Mouse (Mus musculus) midbrain, postnatal 0 days (tissue): Measurements from ENCODE around the gene Rsg1. TPM values are rescaled to one million over a fixed set of nuclear protein-coding genes. Genes with fewer than 3 reads are reported as not detected.
A peak's percentile ranks its signal among the peaks of the same experiment; 100 is the strongest.

Source experiments
- ATAC-seq: fragments of 200-750 bp; cut with Nextera tagmentation; 2 replicates; pipeline ENCODE4 v1.8.0; 2017; ENCODE audit warnings: moderate number of reproducible peaks, mild to moderate bottlenecking, moderate TSS enrichment, moderate library complexity; ENCODE audit not compliant: low FRiP score
- DNase-seq: peaks from one replicate; pipeline ENCODE4 v3.0.0-alpha.2; 2015; ENCODE audit warnings: low spot score
- H3K27ac ChIP-seq: fragments of 300-500 bp; sonication (generic); 2 replicates; pipeline ENCODE4 v1.5.1; 2014; ENCODE audit warnings: low read depth, mild to moderate bottlenecking, low read length, mixed read lengths
- H3K27me3 ChIP-seq: fragments of 300-500 bp; sonication (generic); 2 replicates; pipeline ENCODE4 v1.6.1; 2014; ENCODE audit warnings: low read length, control low read depth, mixed read lengths; ENCODE audit not compliant: insufficient read depth
- H3K36me3 ChIP-seq: fragments of 300-500 bp; sonication (generic); 2 replicates; pipeline ENCODE4 v1.6.1; 2014; ENCODE audit warnings: low read length, control low read depth, mixed read lengths; ENCODE audit not compliant: insufficient read depth
- H3K4me1 ChIP-seq: fragments of 300-500 bp; sonication (generic); 2 replicates; pipeline ENCODE4 v1.6.1; 2014; ENCODE audit warnings: mild to moderate bottlenecking, control low read depth, antibody characterized with exemption, low read length, mixed read lengths; ENCODE audit not compliant: insufficient read depth
- H3K4me2 ChIP-seq: fragments of 300-500 bp; sonication (generic); 2 replicates; pipeline ENCODE4 v1.6.1; 2014; ENCODE audit warnings: low read depth, mild to moderate bottlenecking, low read length, mixed read lengths; ENCODE audit not compliant: poor library complexity, severe bottlenecking
- H3K4me3 ChIP-seq: fragments of 300-500 bp; sonication (generic); 2 replicates; pipeline ENCODE4 v1.5.1; 2014; ENCODE audit warnings: low read depth, mild to moderate bottlenecking, low read length, moderate library complexity
- H3K9ac ChIP-seq: fragments of 300-500 bp; sonication (generic); replicated peaks from 2 replicates; pipeline ENCODE4 v1.6.1; 2014; ENCODE audit warnings: mild to moderate bottlenecking, low read length, moderate library complexity, mixed read lengths; ENCODE audit not compliant: poor library complexity, severe bottlenecking
- H3K9me3 ChIP-seq: fragments of 300-500 bp; sonication (generic); 2 replicates; pipeline ENCODE4 v1.6.1; 2016; ENCODE audit warnings: low read length, control low read depth
- CTCF ChIP-seq: IDR thresholded peaks from 2 replicates; pipeline ENCODE4 v1.5.1; 2016; ENCODE audit warnings: antibody characterized with exemption, mild to moderate bottlenecking
- WGBS: fragments of 180-500 bp; shearing (Covaris S2); extraction: QIAGEN DNeasy Blood & Tissue Kit; methylation state at CpG from one replicate; pipeline ENCODE4 v1.1.7; 2014; 5-methylcytosine and 5-hydroxymethylcytosine counted together
- polyA plus RNA-seq: library from polyadenylated mRNA; unstranded; fragments of >200 nt; fragmentation: Nextera tagmentation; extraction: Ambion mirVana; gene quantifications from 2 replicates; pipeline ENCODE4 v1.2.1, GENCODE M21; 2015
- total RNA-seq: library from RNA; depleted of rRNA; stranded (reverse); fragments of >200 nt; gene quantifications from 2 replicates; pipeline ENCODE4 v1.2.3, GENCODE M21; 2014

Rsg1 gene
- total and polyA plus RNA-seq, 2 experiments from 2014 or later: 5.3 to 6.0 TPM

- peaks cover 4% of the 10 kb centered on the region; the same call in 1 of the 2 replicates for H3K4me1 ChIP-seq
- H3K27ac ChIP-seq: no peak overlapping the region
- DNase-seq (no peak), ATAC-seq (no peak)
- 76% methylated on average over 5 of the region's 6 CpGs for WGBS
- no peak for TF ChIP-seq CTCF
- H3K36me3 ChIP-seq: no peaks in the 10 kb centered on the region
- H3K27me3 ChIP-seq: peaks cover 18% of the 10 kb centered on the region; the same call in 1 of the 2 replicates
- H3K4me3 ChIP-seq: no peak overlapping the region
- no peak overlapping the region for H3K9ac ChIP-seq
- no peak overlapping the region for H3K4me2 ChIP-seq
- H3K9me3 ChIP-seq: no peaks in the 10 kb centered on the region
These were observed 21.9 kb downstream of the Rsg1 start for GRCm38 (mm10) chr4:141235537-141236111.

GRCm38 (mm10) chr4:141236856-141237255, 23.1 kb downstream of the Rsg1 start:
- peaks cover 4% of the 10 kb centered on the region; the same call in 1 of the 2 replicates for H3K4me1 ChIP-seq
- no peak overlapping the region for H3K9ac ChIP-seq
- no peak overlapping the region for H3K4me2 ChIP-seq
- no peaks in the 10 kb centered on the region for H3K36me3 ChIP-seq
- DNase-seq (peak; percentile 43), ATAC-seq (no peak)
- WGBS: 75% methylated on average over 3 of the region's 3 CpGs
- no peak overlapping the region for H3K27ac ChIP-seq
- H3K9me3 ChIP-seq: no peaks in the 10 kb centered on the region
- peaks cover 29% of the 10 kb centered on the region; the same call in 1 of the 2 replicates for H3K27me3 ChIP-seq
- TF ChIP-seq CTCF: no peak
- H3K4me3 ChIP-seq: no peak overlapping the region

- TF ChIP-seq CTCF: no peak
- Histone ChIP-seq H3K4me1 (peaks cover 4% of the 10 kb centered on the region; the same call in 1 of the 2 replicates), H3K36me3 (no peaks in the 10 kb centered on the region), H3K9ac (no peak overlapping the region), H3K27me3 (peaks cover 34% of the 10 kb centered on the region; the same call in 1 of the 2 replicates), H3K27ac (no peak overlapping the region), H3K9me3 (no peaks in the 10 kb centered on the region), H3K4me3 (peak overlapping the region; percentile 26), H3K4me2 (peak overlapping the region; percentile 44)
- DNase-seq (no peak), ATAC-seq (0 out of 2 replicates have a peak, but pooled peaks have one; percentile 36)
- 5% methylated on average over 20 of the region's 20 CpGs for WGBS
These were observed 25.0 kb downstream of the Rsg1 start for GRCm38 (mm10) chr4:141238492-141239387.

DNA sequence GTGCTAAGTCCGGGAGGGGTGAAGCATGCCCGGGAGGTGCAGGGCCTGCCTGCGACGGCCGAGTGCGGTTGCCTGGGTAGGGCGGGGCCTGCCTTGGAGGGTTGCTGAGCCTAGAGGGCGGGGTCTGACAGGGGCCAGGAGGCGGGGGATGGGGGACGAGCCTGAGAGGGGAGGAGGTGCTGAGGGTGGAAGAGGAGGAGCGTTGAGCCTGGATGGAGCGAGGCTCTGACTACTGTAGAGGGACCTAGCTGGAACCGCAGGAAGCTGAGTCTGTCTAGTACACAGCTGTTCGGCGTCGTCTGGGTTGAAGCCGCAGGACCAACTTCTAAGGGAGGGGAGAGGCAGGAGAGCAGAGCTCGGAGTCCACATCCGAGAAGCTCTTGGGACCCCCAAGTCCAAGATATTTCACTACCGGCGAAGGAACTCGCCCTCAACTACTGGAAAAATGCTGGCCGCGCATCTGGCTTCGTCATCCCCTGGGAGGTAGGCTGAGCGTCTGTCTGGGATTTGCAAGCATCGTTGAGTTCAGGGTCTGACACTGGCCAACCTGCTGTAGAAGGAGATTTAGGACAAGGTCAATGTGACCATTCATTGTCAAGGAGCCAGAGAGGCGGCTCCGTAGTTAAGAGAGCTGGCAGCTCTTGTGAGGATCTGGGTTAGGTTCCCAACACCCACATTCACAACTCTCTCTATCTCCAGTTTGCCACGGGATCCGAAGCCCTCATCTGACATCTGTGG, 25.8 kb downstream of the Rsg1 start, which contains the start of gene Arhgef19:
Arhgef19 (plus strand) TSS at position 112 of the 738 bp plus-strand sequence.
- DNase-seq (peak; percentile 60), ATAC-seq (peak; percentile 59; the same call in 1 of the 2 replicates)
- Histone ChIP-seq H3K27ac (no peak within 1 kb of the TSS), H3K27me3 (peaks cover 36% of the 10 kb centered on the region; the same call in 1 of the 2 replicates), H3K9ac (no peak within 1 kb of the TSS), H3K4me1 (peaks cover 4% of the 10 kb centered on the region; the same call in 1 of the 2 replicates), H3K4me2 (peak within 1 kb of the TSS; percentile 44), H3K9me3 (no peaks in the 10 kb centered on the region), H3K4me3 (peak within 1 kb of the TSS; percentile 26), H3K36me3 (no peaks in the 10 kb centered on the region)
- no peak for TF ChIP-seq CTCF
- 2% methylated on average over 31 of the region's 31 CpGs for WGBS

GRCm38 (mm10) chr4:141240617-141241016, 26.9 kb downstream of the Rsg1 start:
- no peak overlapping the region for H3K4me2 ChIP-seq
- no peaks in the 10 kb centered on the region for H3K9me3 ChIP-seq
- H3K27ac ChIP-seq: no peak overlapping the region
- peaks cover 36% of the 10 kb centered on the region; the same call in 1 of the 2 replicates for H3K27me3 ChIP-seq
- DNase-seq: no peak
- H3K36me3 ChIP-seq: no peaks in the 10 kb centered on the region
- H3K4me3 ChIP-seq: no peak overlapping the region
- ATAC-seq: no peak
- no peak overlapping the region for H3K9ac ChIP-seq
- WGBS: 6% methylated on average over 14 of the region's 14 CpGs
- peaks cover 4% of the 10 kb centered on the region; the same call in 1 of the 2 replicates for H3K4me1 ChIP-seq
- TF ChIP-seq CTCF: no peak
